Mouse (Mus musculus) liver, embryonic 15.5 days (tissue): Measurements from ENCODE around the gene Ece1. TPM values are rescaled to one million over a fixed set of nuclear protein-coding genes. Genes with fewer than 3 reads are reported as not detected.

Source experiments
- ATAC-seq: fragments of 200-750 bp; cut with Nextera tagmentation; 2 replicates; pipeline ENCODE4 v1.8.0; 2017; ENCODE audit warnings: moderate number of reproducible peaks, mild to moderate bottlenecking, moderate library complexity; ENCODE audit not compliant: insufficient read depth
- H3K27ac ChIP-seq: fragments of 300-500 bp; sonication (generic); replicated peaks from 2 replicates; pipeline ENCODE4 v1.5.1; 2015; ENCODE audit warnings: mild to moderate bottlenecking, inconsistent platforms
- H3K27me3 ChIP-seq: fragments of 300-500 bp; sonication (generic); 2 replicates; pipeline ENCODE4 v1.6.1; 2015; ENCODE audit warnings: mild to moderate bottlenecking, inconsistent platforms
- H3K36me3 ChIP-seq: fragments of 300-500 bp; sonication (generic); replicated peaks from 2 replicates; pipeline ENCODE4 v1.6.1; 2015; ENCODE audit warnings: moderate library complexity, mild to moderate bottlenecking, inconsistent platforms
- H3K4me1 ChIP-seq: fragments of 300-500 bp; sonication (generic); replicated peaks from 2 replicates; pipeline ENCODE4 v1.6.1; 2015; ENCODE audit warnings: inconsistent platforms
- H3K4me2 ChIP-seq: fragments of 300-500 bp; sonication (generic); 2 replicates; pipeline ENCODE4 v1.6.1; 2015; ENCODE audit warnings: moderate library complexity, mild to moderate bottlenecking, inconsistent platforms
- H3K4me3 ChIP-seq: fragments of 300-500 bp; sonication (generic); replicated peaks from 2 replicates; pipeline ENCODE4 v1.5.1; 2015; ENCODE audit warnings: mild to moderate bottlenecking, inconsistent platforms
- H3K9ac ChIP-seq: fragments of 300-500 bp; sonication (generic); 2 replicates; pipeline ENCODE4 v1.6.1; 2015; ENCODE audit warnings: moderate library complexity, mild to moderate bottlenecking, inconsistent platforms
- H3K9me3 ChIP-seq: fragments of 300-500 bp; sonication (generic); replicated peaks from 2 replicates; pipeline ENCODE4 v1.6.1; 2016; ENCODE audit warnings: inconsistent platforms
- WGBS: fragments of 180-500 bp; shearing (Covaris S2); methylation state at CpG from one replicate; pipeline ENCODE4 v1.1.7; 2015; ENCODE audit warnings: mixed read lengths; ENCODE audit not compliant: insufficient replicate concordance; 5-methylcytosine and 5-hydroxymethylcytosine counted together
- polyA plus RNA-seq: library from polyadenylated mRNA; unstranded; fragments of >200 nt; fragmentation: Nextera tagmentation; extraction: Ambion mirVana; gene quantifications from 2 replicates; pipeline ENCODE4 v1.2.1, GENCODE M21; 2015

The Ece1 gene
- polyA plus RNA-seq, 1 experiment from 2014 or later = 15.1 TPM

DNA sequence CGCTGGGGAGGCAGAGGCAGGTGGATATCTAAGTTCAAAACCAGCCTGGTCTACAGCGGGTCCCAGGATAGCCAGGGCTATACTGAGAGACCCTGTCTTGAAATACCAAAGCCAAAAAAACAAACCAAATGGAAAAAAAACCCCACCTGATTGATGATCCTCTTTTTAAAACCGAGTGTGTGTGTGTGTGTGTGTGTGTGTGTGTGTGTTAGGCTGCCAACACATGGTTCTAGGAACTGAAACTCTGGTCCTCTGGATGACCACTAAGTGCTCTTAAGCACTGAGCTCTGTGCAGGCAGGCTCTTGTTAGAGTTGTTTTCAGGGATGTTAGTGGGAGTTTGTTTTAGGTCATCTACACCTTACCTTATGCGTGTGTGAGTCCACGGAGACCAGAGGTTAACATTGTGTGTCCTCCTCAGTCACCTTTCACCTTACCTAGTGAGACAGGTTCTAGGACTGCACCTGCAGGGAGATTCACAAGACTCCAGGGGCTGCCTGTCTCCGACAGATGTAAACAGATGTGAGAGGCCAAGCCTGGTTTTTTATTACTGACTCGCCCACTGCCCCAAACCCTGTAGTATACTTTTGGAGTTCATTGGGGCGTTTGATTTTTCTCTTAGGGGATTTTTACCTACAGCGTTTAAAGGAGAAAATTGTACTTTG lies 145.0 kb downstream of the Ece1 start:
- Histone ChIP-seq H3K4me2 (no peak overlapping the region), H3K27me3 (no peaks in the 10 kb centered on the region), H3K9ac (no peak overlapping the region), H3K4me1 (no peaks in the 10 kb centered on the region), H3K4me3 (no peak overlapping the region), H3K36me3 (peaks cover 30% of the 10 kb centered on the region), H3K9me3 (no peaks in the 10 kb centered on the region), H3K27ac (no peak overlapping the region)
- WGBS = 71% methylated on average over 9 of the region's 9 CpGs
- ATAC-seq = no peak

DNA sequence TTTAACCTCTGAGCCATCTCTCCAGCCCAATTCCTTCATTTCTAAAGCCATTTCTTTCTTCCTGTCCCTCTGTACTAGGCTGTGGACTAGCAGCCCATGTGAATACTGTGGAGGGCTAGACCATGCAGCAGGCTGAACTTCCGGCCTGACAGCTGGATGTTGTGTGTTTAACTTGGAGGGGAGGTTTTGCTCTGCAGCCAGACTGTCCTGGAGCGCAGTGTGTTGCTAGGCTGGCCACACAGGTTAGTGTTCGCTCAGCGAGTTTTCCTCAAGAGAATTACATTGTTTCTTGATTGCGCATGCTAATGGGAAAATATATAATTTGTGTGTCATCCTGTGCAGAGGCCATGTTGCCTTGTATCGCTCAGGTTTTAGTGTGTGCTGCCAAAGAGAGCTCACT lies 146.6 kb downstream of the Ece1 start:
- 82% methylated on average over 6 of the region's 6 CpGs for WGBS
- Histone ChIP-seq H3K4me3 (no peak overlapping the region), H3K36me3 (peaks cover 33% of the 10 kb centered on the region), H3K27ac (no peak overlapping the region), H3K27me3 (no peaks in the 10 kb centered on the region), H3K4me2 (no peak overlapping the region), H3K4me1 (no peaks in the 10 kb centered on the region; the same call in 1 of the 2 replicates), H3K9ac (no peak overlapping the region), H3K9me3 (no peaks in the 10 kb centered on the region)
- no peak for ATAC-seq

DNA sequence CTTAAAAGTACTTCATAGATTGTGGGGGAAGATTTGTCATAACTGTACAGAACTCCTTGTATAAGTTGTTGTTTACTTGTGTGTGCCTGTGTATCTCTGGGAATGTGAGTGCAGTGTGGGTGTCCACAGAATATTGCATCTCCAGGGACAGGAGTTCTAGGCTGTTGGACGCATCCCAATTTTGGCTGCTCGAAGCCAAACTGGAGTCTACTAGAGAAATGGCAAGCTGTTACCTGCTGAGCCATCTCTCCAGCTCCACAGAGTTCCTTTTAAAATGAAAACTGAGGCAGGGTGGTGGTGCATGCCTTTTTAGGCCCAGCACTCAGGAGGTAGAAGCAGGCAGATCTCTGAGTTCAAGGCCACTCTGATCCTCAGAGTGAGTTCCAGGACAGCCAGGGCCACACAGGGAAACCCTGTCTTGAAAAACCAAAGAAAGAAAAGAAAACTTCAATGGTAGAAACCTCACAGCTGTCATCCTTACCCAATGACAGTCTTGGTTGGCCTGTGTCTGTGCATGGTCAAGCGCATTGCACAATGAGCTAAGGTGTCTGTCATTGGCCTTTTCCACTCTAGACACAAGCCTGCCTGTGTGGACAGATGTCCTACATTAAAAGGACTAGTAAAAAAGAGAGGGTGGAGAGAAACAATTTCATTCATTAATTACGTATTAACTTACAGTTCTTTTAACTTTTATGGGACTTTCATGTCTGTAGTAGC lies 147.9 kb downstream of the Ece1 start:
- 84% methylated on average over 4 of the region's 4 CpGs for WGBS
- H3K27ac ChIP-seq = no peak overlapping the region
- ATAC-seq = no peak
- H3K4me1 ChIP-seq = no peaks in the 10 kb centered on the region; the same call in 1 of the 2 replicates
- H3K4me3 ChIP-seq = no peak overlapping the region
- H3K27me3 ChIP-seq = no peaks in the 10 kb centered on the region
- no peaks in the 10 kb centered on the region for H3K9me3 ChIP-seq
- no peak overlapping the region for H3K4me2 ChIP-seq
- H3K9ac ChIP-seq = no peak overlapping the region
- peaks cover 42% of the 10 kb centered on the region for H3K36me3 ChIP-seq

DNA sequence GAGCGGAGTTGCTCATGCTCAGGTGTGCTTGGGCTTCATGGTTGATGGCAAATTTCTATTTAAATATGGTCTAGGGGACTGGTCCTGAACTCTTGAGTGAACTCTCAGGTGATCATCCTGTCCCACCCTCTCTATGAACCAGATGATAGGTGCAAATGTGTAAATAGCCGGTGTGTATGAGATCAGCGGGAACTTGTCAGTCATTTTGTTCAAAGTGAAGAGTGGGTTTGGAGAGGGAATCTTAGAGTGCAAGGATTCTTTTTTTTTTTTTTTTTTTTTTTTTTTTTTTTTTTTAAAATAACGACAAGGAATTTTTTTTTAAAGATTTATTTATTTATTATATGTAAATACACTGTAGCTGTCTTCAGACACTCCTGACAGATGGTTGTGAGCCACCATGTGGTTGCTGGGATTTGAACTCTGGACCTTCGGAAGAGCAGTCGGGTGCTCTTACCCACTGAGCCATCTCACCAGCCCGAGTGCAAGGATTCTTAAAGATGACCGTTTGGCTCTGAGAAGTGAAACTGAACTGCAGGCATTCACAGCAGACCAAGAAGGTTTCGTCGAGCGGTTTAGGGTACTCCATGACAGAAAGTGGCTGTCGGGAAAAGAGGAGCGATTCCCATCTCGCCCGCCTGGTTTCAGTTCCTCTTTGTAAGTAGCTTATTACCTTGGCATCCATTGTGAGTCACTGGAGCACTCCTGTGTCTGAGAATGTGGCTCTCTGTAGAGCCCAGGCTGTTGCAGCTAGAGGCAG lies 151.9 kb downstream of the Ece1 start:
- peaks cover 36% of the 10 kb centered on the region for H3K36me3 ChIP-seq
- 82% methylated on average over 15 of the region's 15 CpGs for WGBS
- H3K27me3 ChIP-seq = no peaks in the 10 kb centered on the region
- no peak overlapping the region for H3K9ac ChIP-seq
- ATAC-seq = no peak
- H3K4me2 ChIP-seq = no peak overlapping the region
- H3K4me3 ChIP-seq = no peak overlapping the region
- H3K9me3 ChIP-seq = no peaks in the 10 kb centered on the region
- no peak overlapping the region for H3K27ac ChIP-seq
- H3K4me1 ChIP-seq = peaks cover 16% of the 10 kb centered on the region

Other genes starting within 250 kb of the Ece1 start
- gene Rap1gap, start 197.5 kb upstream of the Ece1 start, polyA plus RNA-seq = 2.0 and 3.8 TPM in 2 replicates
- gene Alpl, start 65.9 kb upstream of the Ece1 start, polyA plus RNA-seq = 9.7 and 12.0 TPM in 2 replicates
- gene Eif4g3, start 130.8 kb downstream of the Ece1 start, polyA plus RNA-seq = 6.3 and 8.5 TPM in 2 replicates